Mouse (Mus musculus) E14TG2a.4 (cell line): ENCODE data around the gene Atp13a5.

Source experiments
- H3K27me3 ChIP-seq: 2 replicates; pipeline ENCODE4 v1.6.1; 2014; ENCODE audit warnings: low read length, control low read depth; ENCODE audit not compliant: insufficient read depth
- H3K36me3 ChIP-seq: 2 replicates; pipeline ENCODE4 v1.6.1; 2014; ENCODE audit warnings: low read length, control low read depth; ENCODE audit not compliant: insufficient read depth
- H3K4me1 ChIP-seq: replicated peaks from 2 replicates; pipeline ENCODE4 v1.6.1; 2014; ENCODE audit warnings: low read depth, low read length, control low read depth
- H3K4me3 ChIP-seq: replicated peaks from 2 replicates; pipeline ENCODE4 v1.5.1; 2014; ENCODE audit warnings: mild to moderate bottlenecking, low read length
- H3K9me3 ChIP-seq: 2 replicates; pipeline ENCODE4 v1.6.1; 2014; ENCODE audit warnings: low read length, control low read depth
- CTCF ChIP-seq: conservative IDR thresholded peaks from 2 replicates; pipeline ENCODE4 v1.5.1; 2014; ENCODE audit warnings: low read length
- NANOG ChIP-seq: IDR thresholded peaks from 2 replicates; pipeline ENCODE4 v1.6.1; 2014; ENCODE audit warnings: borderline replicate concordance, low read length, mixed read lengths
- POU5F1 ChIP-seq: IDR thresholded peaks from 2 replicates; pipeline ENCODE4 v1.6.1; 2014; ENCODE audit warnings: low read length, borderline replicate concordance

Atp13a5 gene

DNA sequence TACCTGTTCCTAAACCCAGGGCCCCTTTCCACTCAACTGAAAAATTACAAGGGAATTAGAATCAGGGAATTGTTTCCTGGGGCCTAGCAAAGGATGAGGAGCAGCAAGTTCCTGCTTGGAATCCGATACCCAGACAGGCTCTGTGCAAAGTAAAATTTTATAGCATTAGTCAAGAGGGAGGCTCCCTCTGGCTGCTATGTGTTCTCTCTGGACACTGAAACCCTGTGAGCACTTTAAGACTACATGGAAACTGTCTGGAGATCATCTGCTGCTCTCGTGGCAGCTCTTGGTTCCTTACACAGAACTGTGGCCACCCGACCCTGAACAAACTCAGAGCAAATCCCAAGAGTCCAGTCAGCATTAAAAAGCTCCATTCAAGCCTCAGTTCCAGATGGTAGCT, 50.6 kb downstream of the Atp13a5 start:
- TF ChIP-seq NANOG (no peak), POU5F1 (no peak), CTCF (no peak)
- Histone ChIP-seq H3K4me3 (no peak overlapping the region), H3K4me1 (no peaks in the 10 kb centered on the region), H3K27me3 (no peaks in the 10 kb centered on the region), H3K9me3 (no peaks in the 10 kb centered on the region; the same call in 1 of the 2 replicates), H3K36me3 (no peaks in the 10 kb centered on the region)

DNA sequence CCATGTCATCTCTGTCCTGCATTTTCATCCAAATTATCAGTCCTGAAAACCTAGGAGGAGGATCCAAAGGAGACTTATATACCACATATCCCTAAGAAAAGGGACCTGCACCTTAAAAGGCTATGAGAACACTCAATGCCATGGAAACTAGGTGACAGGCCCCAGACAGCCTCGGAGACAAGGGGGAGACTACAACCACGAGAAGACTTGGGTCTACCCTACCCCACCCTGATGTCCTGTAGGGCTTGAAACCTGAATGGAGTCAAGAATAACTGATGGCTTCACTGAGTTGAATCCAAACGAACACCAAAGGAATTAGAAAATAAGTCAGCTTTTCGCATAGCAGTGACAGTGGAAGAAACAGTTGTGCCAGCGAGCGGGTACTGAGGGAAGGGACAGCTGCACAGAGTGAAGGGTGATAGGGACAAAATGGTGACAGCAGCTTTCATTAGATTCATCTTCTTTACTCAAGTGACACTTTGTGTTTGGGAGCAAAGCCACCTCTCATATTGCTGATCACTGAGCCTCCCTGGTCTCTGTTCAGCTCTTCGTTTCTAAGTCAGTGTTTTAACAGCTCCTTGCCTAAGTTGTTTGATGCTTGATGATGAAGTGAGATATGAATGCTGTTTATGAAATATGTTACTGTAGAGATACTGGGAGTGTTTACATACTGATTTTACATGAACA, 53.2 kb downstream of the Atp13a5 start:
- Histone ChIP-seq H3K4me1 (no peaks in the 10 kb centered on the region), H3K4me3 (no peak overlapping the region), H3K9me3 (no peaks in the 10 kb centered on the region), H3K27me3 (no peaks in the 10 kb centered on the region), H3K36me3 (no peaks in the 10 kb centered on the region)
- TF ChIP-seq NANOG (no peak), CTCF (no peak), POU5F1 (no peak)

DNA sequence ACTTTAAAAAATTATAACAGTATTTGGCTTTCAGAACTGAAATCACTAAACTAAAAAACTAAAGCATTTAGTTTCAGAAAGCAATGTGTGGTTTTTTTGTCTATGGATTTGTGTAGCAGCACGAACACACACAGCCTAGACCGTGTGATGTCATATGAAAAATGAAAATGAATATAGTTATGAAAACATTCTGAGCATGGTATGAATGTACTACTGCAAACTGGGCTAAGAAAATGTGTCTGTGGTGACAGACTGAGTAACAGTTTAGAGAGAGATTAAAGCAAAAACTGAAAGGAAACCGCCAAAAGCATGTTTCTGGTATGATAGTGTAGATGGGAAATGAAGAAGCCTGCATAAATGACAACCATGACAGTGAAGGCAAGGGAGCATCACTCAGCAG, 57.8 kb downstream of the Atp13a5 start:
- no peak for TF ChIP-seq NANOG
- TF ChIP-seq POU5F1: no peak
- TF ChIP-seq CTCF: no peak
- Histone ChIP-seq H3K27me3 (no peaks in the 10 kb centered on the region), H3K4me1 (no peaks in the 10 kb centered on the region), H3K4me3 (no peak overlapping the region), H3K9me3 (no peaks in the 10 kb centered on the region), H3K36me3 (no peaks in the 10 kb centered on the region)

DNA sequence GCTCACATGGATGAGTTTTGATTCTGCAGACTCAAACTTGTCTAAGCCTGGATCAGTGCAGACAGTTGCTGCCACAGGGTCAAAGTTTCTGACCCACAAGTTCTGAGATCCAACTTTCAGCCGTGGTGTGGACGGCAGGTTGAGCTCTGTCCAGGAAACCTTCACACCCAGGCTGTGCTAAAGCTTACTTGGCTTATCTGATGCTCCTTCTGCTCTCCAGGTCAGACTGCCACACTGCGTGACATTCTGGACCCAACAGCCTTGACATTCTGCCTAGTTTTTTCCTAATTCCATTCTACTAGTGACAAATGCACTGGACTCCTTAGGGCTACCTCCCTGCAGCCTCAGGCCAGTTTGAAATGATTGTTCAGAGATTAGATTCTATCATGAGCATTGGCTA, 63.1 kb downstream of the Atp13a5 start:
- H3K4me1 ChIP-seq: no peaks in the 10 kb centered on the region

DNA sequence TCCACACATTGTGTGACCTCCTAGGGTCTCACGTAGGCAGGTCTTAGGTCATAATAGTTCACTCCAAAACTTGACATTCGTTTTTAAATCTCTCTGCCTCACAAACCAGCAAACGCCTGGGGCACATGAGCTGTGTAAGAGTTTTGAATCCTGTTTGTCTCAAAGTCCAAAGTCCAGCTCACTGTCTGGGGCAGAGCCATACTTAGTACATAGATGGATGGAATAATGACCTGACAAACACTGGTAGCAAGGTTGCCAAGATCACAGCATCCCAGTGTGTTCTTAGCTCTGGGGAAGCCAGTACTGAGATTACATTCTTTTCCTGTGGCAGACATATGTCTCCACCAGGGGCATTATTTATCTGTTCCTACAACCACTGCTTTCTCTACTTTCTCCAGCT, 63.5 kb downstream of the Atp13a5 start:
- Histone ChIP-seq H3K36me3 (no peaks in the 10 kb centered on the region), H3K9me3 (no peaks in the 10 kb centered on the region)
- TF ChIP-seq NANOG: no peak
- no peak for TF ChIP-seq CTCF
- TF ChIP-seq POU5F1: no peak

More for the DNA sequence above, 63.1 kb downstream of the Atp13a5 start:
- TF ChIP-seq NANOG: no peak
- no peak for TF ChIP-seq CTCF
- no peak for TF ChIP-seq POU5F1
- H3K4me3 ChIP-seq: no peak overlapping the region
- H3K36me3 ChIP-seq: no peaks in the 10 kb centered on the region
- no peaks in the 10 kb centered on the region for H3K9me3 ChIP-seq
- H3K27me3 ChIP-seq: no peaks in the 10 kb centered on the region

DNA sequence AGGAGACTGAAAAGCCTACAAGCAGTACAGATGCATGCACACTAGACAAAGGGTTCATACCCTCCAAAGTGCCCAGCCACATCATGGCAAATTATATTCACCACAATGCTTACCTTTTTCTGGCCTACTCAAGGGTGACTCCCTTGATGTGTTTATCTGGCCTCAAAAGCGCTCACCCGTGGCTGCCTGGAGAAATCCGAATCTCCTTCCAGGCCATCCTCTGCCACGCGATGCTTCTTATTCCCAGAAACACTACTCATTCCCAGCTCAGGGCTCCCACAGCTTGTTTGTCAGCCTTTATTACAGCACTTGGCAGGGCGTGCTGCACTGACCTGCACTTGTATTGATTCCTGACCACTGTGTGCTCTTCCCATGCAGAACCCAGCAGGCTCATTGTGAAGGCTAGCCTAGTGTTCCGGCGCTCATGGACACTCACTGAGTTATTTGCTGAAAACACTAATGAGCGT, 80.9 kb downstream of the Atp13a5 start:
- TF ChIP-seq POU5F1 (no peak), CTCF (no peak), NANOG (no peak)
- Histone ChIP-seq H3K27me3 (no peaks in the 10 kb centered on the region), H3K4me3 (no peak overlapping the region), H3K36me3 (no peaks in the 10 kb centered on the region), H3K9me3 (no peaks in the 10 kb centered on the region), H3K4me1 (no peaks in the 10 kb centered on the region)

More for the DNA sequence above, 63.5 kb downstream of the Atp13a5 start:
- no peaks in the 10 kb centered on the region for H3K4me1 ChIP-seq
- H3K27me3 ChIP-seq: no peaks in the 10 kb centered on the region
- no peak overlapping the region for H3K4me3 ChIP-seq

DNA sequence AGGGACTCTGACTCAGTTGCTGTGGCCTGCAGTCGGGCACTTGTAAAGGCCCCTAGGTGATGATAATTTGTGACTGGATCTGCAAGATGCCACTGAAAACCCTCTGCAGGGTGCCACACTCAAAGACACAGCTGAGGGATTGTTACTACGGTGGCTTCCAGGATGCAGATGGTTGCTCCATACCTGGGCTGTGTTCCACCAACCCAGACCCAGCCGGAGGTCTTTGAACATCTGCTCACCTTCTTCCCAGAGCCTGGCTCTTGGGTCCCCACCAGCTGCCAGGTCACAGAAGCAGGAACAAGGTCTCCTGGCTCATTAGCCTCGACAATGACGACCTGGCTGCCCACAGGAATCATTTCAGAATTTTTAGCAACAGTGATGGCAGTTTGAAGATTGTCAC, 97.8 kb downstream of the Atp13a5 start:
- TF ChIP-seq POU5F1: no peak
- TF ChIP-seq CTCF: no peak
- no peak for TF ChIP-seq NANOG
- no peaks in the 10 kb centered on the region for H3K36me3 ChIP-seq
- H3K9me3 ChIP-seq: no peaks in the 10 kb centered on the region
- H3K4me3 ChIP-seq: no peak overlapping the region
- H3K27me3 ChIP-seq: 0 out of 2 replicates have a peak, but pooled peaks cover 3% of the 10 kb centered on the region
- H3K4me1 ChIP-seq: no peaks in the 10 kb centered on the region

DNA sequence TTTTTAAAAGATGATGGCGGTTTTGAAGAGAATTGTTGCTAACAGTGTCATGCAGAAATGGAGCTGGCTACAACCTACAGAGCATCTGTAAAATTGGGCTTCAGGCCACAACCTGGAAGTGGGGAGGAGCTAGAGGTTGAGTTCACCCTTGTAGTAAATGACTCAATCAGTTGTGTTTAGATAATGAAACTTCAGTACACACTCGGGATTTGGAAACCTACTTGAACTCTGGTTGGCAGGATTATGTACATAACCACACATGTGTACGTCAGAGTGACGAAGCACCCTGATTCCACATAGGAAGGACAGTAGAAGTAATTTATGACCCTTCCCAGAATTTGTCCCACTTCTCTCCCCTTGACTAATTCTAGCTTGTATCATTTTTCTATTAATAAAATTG, 124.2 kb downstream of the Atp13a5 start:
- no peaks in the 10 kb centered on the region for H3K4me1 ChIP-seq
- no peak overlapping the region for H3K4me3 ChIP-seq
- H3K36me3 ChIP-seq: no peaks in the 10 kb centered on the region
- no peaks in the 10 kb centered on the region for H3K27me3 ChIP-seq
- H3K9me3 ChIP-seq: peaks cover 31% of the 10 kb centered on the region
- no peak for TF ChIP-seq NANOG
- no peak for TF ChIP-seq CTCF
- TF ChIP-seq POU5F1: no peak

DNA sequence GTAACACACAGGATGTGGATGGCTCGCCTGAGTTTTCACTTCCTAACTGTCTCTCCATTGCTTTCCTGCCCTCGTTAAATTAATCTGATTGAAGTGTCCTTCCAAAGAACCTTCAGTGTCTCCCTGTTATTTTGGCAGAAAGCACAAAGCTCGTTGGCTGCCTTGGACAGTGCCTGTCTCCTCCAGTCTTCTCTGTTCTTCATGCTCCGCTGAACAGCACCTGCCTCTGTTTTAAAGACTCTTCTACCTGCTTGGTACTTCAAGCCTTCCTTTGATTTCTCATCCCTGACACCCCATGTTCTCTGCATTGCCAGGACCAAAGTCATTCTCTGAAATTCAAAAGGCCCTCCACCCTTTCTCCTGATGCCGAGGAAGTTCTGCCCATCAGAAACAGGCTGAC, 142.6 kb downstream of the Atp13a5 start:
- H3K4me3 ChIP-seq: no peak overlapping the region
- TF ChIP-seq CTCF: no peak
- H3K9me3 ChIP-seq: no peaks in the 10 kb centered on the region
- H3K36me3 ChIP-seq: no peaks in the 10 kb centered on the region
- H3K4me1 ChIP-seq: no peaks in the 10 kb centered on the region
- H3K27me3 ChIP-seq: no peaks in the 10 kb centered on the region
